Mouse (Mus musculus): ENCODE results near the gene Bbs12. TPM values are rescaled to one million over a fixed set of nuclear protein-coding genes. Genes with fewer than 3 reads are reported as not detected.

Bbs12 gene
- polyA plus RNA-seq, 1 experiment from 2014 or later: 3.3 TPM

DNA sequence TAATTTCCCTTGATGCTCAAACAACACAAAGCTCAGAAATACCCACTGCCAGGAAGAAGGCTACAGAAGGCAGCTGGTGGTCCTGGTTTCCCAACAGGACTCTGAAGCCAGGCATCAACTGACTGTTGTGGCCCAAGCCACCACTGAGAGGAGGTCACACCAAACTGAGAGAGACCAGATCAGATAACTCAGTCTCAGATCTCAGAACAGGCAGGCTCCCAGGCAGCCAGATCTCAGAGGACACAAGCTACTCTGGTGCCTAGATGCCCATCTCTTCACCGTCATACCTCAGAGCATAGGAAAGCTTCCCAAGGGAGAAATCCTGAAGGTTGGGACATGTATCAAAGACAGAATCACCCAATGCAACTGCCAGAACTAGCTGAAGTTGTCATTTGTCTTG is 32.1 kb upstream of the Bbs12 start:
- no peak overlapping the region for H3K27ac ChIP-seq (ENCODE audit: low read length)
- H3K4me1 ChIP-seq (ENCODE audit: insufficient read depth, low read depth, low read length): no peaks in the 10 kb centered on the region
- H3K27me3 ChIP-seq (replicated peaks; ENCODE audit: insufficient read depth, low read length): no peaks in the 10 kb centered on the region
- H3K9ac ChIP-seq (replicated peaks; ENCODE audit: low read depth): no peak overlapping the region
- no peak overlapping the region for H3K4me3 ChIP-seq (ENCODE audit: low read depth, low read length)
- no peaks in the 10 kb centered on the region for H3K36me3 ChIP-seq (ENCODE audit: insufficient read depth, low read length)
- WGBS: 77% methylated on average over 1 of the region's 1 CpGs
- TF ChIP-seq CTCF (IDR thresholded peaks at IDR 0.05) (no peak), EP300 (IDR thresholded peaks at IDR 0.05) (no peak)
- DNase-seq (ENCODE audit: low spot score): no peak
- no peak for ATAC-seq
- no peaks in the 10 kb centered on the region for H3K9me3 ChIP-seq (ENCODE audit: low read length)
- no peak overlapping the region for H3K4me2 ChIP-seq (replicated peaks; ENCODE audit: low read depth, low read length)

DNA sequence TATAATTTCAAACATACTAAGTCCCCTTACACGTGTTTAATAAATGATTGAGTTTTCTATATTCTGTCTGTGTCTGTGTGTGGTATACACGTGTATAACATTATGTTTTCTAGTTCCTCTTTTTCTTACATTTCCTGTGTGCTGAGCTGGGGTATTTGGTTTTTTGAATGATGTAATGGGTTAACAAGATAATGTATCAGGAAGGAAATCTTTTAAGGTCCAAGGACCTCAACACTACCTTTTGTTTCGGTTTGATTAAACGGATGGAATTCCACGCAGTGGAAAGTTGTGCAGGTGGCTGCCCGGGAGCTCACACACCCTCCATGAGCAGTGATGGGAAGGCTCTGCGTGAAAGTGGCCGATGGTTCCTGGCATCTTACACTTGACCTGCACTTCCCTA is 31.5 kb upstream of the Bbs12 start:
- Histone ChIP-seq H3K27me3 (replicated peaks; ENCODE audit: insufficient read depth, low read length) (no peaks in the 10 kb centered on the region), H3K4me2 (replicated peaks; ENCODE audit: low read depth, low read length) (no peak overlapping the region), H3K36me3 (ENCODE audit: insufficient read depth, low read length) (no peaks in the 10 kb centered on the region), H3K9ac (replicated peaks; ENCODE audit: low read depth) (no peak overlapping the region), H3K9me3 (ENCODE audit: low read length) (no peaks in the 10 kb centered on the region), H3K4me3 (ENCODE audit: low read depth, low read length) (no peak overlapping the region), H3K27ac (ENCODE audit: low read length) (no peak overlapping the region), H3K4me1 (ENCODE audit: insufficient read depth, low read depth, low read length) (no peaks in the 10 kb centered on the region)
- WGBS: 51% methylated on average over 8 of the region's 8 CpGs
- TF ChIP-seq CTCF (IDR thresholded peaks at IDR 0.05): no peak
- TF ChIP-seq EP300 (IDR thresholded peaks at IDR 0.05): no peak
- DNase-seq (ENCODE audit: low spot score) (no peak), ATAC-seq (no peak)

DNA sequence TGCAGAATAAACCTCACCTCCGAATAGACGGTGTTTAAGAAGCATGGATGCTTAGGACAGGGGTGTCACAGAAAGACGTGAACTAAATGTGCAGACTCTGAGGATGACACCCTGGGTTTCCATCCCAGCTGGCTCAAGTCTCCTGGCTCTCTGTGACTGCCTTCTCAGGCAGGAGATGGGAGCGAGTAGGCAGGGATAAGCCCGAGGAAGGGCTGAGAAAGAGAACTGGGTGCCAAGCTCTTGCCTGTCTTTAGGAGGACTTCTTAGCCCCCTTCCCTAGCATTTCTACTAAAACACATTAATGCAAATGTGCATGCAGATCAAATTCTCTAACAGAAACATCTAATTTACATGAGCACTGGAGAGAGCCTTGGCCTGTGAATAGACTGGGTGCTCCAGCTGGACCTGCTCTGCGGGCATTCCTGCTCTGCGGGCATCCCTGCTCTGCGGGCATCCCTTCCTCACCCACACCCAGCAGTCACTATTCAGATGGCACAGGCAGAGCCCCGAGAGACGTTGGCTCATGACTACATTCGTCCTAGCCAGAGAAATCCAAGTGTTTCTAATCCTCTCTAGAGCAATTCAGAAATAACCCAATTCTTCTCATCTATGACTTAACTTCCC is 29.9 kb upstream of the Bbs12 start:
- Histone ChIP-seq H3K4me2 (replicated peaks; ENCODE audit: low read depth, low read length) (no peak overlapping the region), H3K27ac (ENCODE audit: low read length) (no peak overlapping the region), H3K4me1 (ENCODE audit: insufficient read depth, low read depth, low read length) (no peaks in the 10 kb centered on the region), H3K36me3 (ENCODE audit: insufficient read depth, low read length) (no peaks in the 10 kb centered on the region), H3K9ac (replicated peaks; ENCODE audit: low read depth) (no peak overlapping the region), H3K9me3 (ENCODE audit: low read length) (no peaks in the 10 kb centered on the region), H3K4me3 (ENCODE audit: low read depth, low read length) (no peak overlapping the region), H3K27me3 (replicated peaks; ENCODE audit: insufficient read depth, low read length) (no peaks in the 10 kb centered on the region)
- 75% methylated on average over 11 of the region's 11 CpGs for WGBS
- DNase-seq (ENCODE audit: low spot score) (no peak), ATAC-seq (no peak)
- TF ChIP-seq EP300 (IDR thresholded peaks at IDR 0.05) (no peak), CTCF (IDR thresholded peaks at IDR 0.05) (no peak)

DNA sequence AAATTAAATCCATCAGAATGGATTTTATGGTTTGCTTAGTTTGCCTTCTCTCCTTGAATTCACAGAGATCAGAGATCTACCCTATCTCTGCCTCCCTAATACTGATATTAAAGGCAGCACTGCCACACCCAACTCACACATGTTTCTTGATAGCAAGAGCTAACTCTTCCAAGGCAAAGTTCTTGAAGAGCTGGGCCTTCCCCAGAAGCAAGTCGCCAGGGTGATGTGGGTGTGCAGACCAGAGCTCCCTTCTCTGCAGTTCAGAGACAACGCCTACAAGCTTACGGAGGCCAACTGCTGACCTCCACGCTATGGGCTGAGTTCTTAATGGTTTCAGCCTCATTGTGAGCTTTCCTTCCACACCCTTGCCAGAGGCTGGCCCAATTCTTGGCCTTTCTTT is 29.1 kb upstream of the Bbs12 start:
- Histone ChIP-seq H3K4me3 (ENCODE audit: low read depth, low read length) (no peak overlapping the region), H3K4me2 (replicated peaks; ENCODE audit: low read depth, low read length) (no peak overlapping the region), H3K36me3 (ENCODE audit: insufficient read depth, low read length) (no peaks in the 10 kb centered on the region), H3K27me3 (replicated peaks; ENCODE audit: insufficient read depth, low read length) (no peaks in the 10 kb centered on the region), H3K9ac (replicated peaks; ENCODE audit: low read depth) (no peak overlapping the region), H3K4me1 (ENCODE audit: insufficient read depth, low read depth, low read length) (no peaks in the 10 kb centered on the region), H3K27ac (ENCODE audit: low read length) (no peak overlapping the region), H3K9me3 (ENCODE audit: low read length) (no peaks in the 10 kb centered on the region)
- TF ChIP-seq EP300 (IDR thresholded peaks at IDR 0.05) (no peak), CTCF (IDR thresholded peaks at IDR 0.05) (no peak)
- no peak for ATAC-seq
- WGBS: 75% methylated on average over 4 of the region's 4 CpGs
- DNase-seq (ENCODE audit: low spot score): no peak

DNA sequence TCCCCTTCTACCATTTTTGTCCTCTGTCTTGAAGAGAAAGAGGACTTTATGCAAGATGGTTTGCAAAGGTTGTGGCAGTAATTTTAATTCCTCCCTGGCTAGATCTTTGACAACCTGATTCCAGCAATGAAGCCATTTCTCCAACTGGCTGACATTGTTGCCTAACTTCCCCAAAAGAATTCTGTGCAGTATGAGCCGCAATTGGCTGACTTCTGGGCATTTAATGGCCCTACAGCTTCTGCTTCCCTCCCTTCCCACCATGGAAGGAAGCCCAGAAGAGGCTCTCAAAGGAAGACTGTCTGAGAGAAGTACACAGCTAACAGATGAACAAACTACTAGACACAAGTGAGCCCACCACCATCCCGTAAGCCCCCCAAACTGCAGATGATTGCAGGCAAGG is 23.1 kb upstream of the Bbs12 start:
- no peak overlapping the region for H3K4me3 ChIP-seq (ENCODE audit: low read depth, low read length)
- no peak overlapping the region for H3K27ac ChIP-seq (ENCODE audit: low read length)
- WGBS: 72% methylated on average over 2 of the region's 2 CpGs
- ATAC-seq: no peak
- H3K9me3 ChIP-seq (ENCODE audit: low read length): no peaks in the 10 kb centered on the region
- no peak for TF ChIP-seq CTCF (IDR thresholded peaks at IDR 0.05)
- no peak for TF ChIP-seq EP300 (IDR thresholded peaks at IDR 0.05)
- H3K27me3 ChIP-seq (replicated peaks; ENCODE audit: insufficient read depth, low read length): no peaks in the 10 kb centered on the region
- no peak overlapping the region for H3K4me2 ChIP-seq (replicated peaks; ENCODE audit: low read depth, low read length)
- H3K36me3 ChIP-seq (ENCODE audit: insufficient read depth, low read length): no peaks in the 10 kb centered on the region
- H3K9ac ChIP-seq (replicated peaks; ENCODE audit: low read depth): no peak overlapping the region
- H3K4me1 ChIP-seq (ENCODE audit: insufficient read depth, low read depth, low read length): no peaks in the 10 kb centered on the region
- no peak for DNase-seq (ENCODE audit: low spot score)

DNA sequence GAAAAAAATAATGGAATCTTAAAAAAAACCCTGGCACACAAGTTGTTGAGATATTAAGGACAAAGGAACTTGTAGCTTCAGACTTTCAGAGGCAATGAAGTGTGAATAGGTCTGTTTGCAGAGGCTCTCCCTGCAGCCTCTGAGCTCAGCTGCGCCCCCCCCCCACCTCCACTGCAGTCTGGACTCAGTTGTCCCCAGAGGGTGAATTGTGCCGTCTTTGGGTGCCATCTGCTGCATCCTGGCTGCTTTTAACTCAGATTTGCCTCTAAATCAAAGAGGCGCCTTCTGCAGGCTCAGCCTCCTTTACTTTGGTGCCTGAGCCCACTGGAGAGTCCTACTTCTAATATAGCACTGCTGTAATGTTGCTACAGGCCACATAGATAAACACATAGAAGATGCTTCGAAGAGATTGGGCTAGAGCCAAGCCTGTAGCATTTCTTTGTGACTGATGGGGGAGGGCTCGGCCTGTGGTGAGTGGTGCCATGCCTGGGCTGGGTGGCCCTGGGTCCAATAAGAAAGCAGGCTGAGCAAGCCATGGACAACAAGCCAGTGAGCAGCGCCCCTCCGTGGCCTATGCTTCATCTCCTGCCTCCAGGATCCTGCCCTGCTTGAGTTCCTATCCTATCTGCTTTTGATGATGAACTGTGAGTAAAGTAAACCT is 21.3 kb upstream of the Bbs12 start:
- Histone ChIP-seq H3K4me2 (replicated peaks; ENCODE audit: low read depth, low read length) (no peak overlapping the region), H3K9ac (replicated peaks; ENCODE audit: low read depth) (no peak overlapping the region), H3K36me3 (ENCODE audit: insufficient read depth, low read length) (no peaks in the 10 kb centered on the region), H3K4me3 (ENCODE audit: low read depth, low read length) (no peak overlapping the region), H3K4me1 (ENCODE audit: insufficient read depth, low read depth, low read length) (no peaks in the 10 kb centered on the region), H3K27me3 (replicated peaks; ENCODE audit: insufficient read depth, low read length) (no peaks in the 10 kb centered on the region), H3K27ac (ENCODE audit: low read length) (no peak overlapping the region), H3K9me3 (ENCODE audit: low read length) (no peaks in the 10 kb centered on the region)
- DNase-seq (ENCODE audit: low spot score) (no peak), ATAC-seq (no peak)
- TF ChIP-seq EP300 (IDR thresholded peaks at IDR 0.05) (no peak), CTCF (IDR thresholded peaks at IDR 0.05) (no peak)
- 60% methylated on average over 7 of the region's 7 CpGs for WGBS
